Mouse (Mus musculus) megakaryocyte progenitor cell, adult 5-6 weeks (primary cell): ENCODE data around the gene Babam2. TPM values are rescaled to one million over a fixed set of nuclear protein-coding genes. Genes with fewer than 3 reads are reported as not detected.
"Not testable (repeated sequence)": the region's sequence is repeated elsewhere in the genome, so short reads cannot be mapped to it uniquely, and the experiment has no call there.

Experiments used
- ATAC-seq: replicated peaks from 2 replicates; pipeline ENCODE4 v1.8.0; 2016; ENCODE audit warnings: mild to moderate bottlenecking, moderate TSS enrichment, inconsistent platforms; ENCODE audit not compliant: poor library complexity
- total RNA-seq, 2 experiments: library from RNA; stranded (forward) in 1 of 2; stranded (reverse) in 1 of 2; fragments of 157-497, 149-512 nt in 1 of 2; fragments of 200-1000 nt in 1 of 2; gene quantifications; 2 replicates each; pipeline versions ENCODE4 v1.2.3 to v1.2.4; 2015 to 2017

Gene Babam2
- total RNA-seq, 2 experiments from 2014 or later, result 37.7 to 117 TPM

GRCm38 (mm10) chr5:31827896-31828295 is 130.4 kb downstream of the Babam2 start:
- no peak for ATAC-seq

- no peak for ATAC-seq
Measured at GRCm38 (mm10) chr5:31828747-31829146, 131.3 kb downstream of the Babam2 start.

- ATAC-seq, result no peak
Measured at GRCm38 (mm10) chr5:31829588-31829987, 132.1 kb downstream of the Babam2 start.

GRCm38 (mm10) chr5:31831587-31831986 is 134.1 kb downstream of the Babam2 start:
- no peak; the same call in 1 of the 2 replicates for ATAC-seq

- no peak for ATAC-seq
Measured at GRCm38 (mm10) chr5:31835691-31836090, 138.2 kb downstream of the Babam2 start.

- no peak for ATAC-seq
Measured at GRCm38 (mm10) chr5:31839973-31840372, 142.5 kb downstream of the Babam2 start.

GRCm38 (mm10) chr5:31840406-31840805 is 142.9 kb downstream of the Babam2 start:
- no peak for ATAC-seq

- no peak for ATAC-seq
Measured at GRCm38 (mm10) chr5:31844856-31845255, 147.4 kb downstream of the Babam2 start.

GRCm38 (mm10) chr5:31846971-31847370 is 149.5 kb downstream of the Babam2 start:
- ATAC-seq, result no peak

GRCm38 (mm10) chr5:31848995-31849394 is 151.5 kb downstream of the Babam2 start:
- peak; percentile 26; the same call in 1 of the 2 replicates for ATAC-seq

- no peak for ATAC-seq
Measured at GRCm38 (mm10) chr5:31852786-31853185, 155.3 kb downstream of the Babam2 start.

GRCm38 (mm10) chr5:31853831-31854230 is 156.3 kb downstream of the Babam2 start:
- no peak for ATAC-seq

- not testable (repeated sequence) for ATAC-seq
Measured at GRCm38 (mm10) chr5:31858877-31859276, 161.4 kb downstream of the Babam2 start.

GRCm38 (mm10) chr5:31860426-31860825 is 162.9 kb downstream of the Babam2 start:
- peak; percentile 31; the same call in 1 of the 2 replicates for ATAC-seq

- peak; percentile 54; the same call in 1 of the 2 replicates for ATAC-seq
Measured at GRCm38 (mm10) chr5:31860831-31861624, 163.5 kb downstream of the Babam2 start.

- no peak for ATAC-seq
Measured at GRCm38 (mm10) chr5:31862753-31863468, 165.4 kb downstream of the Babam2 start.

- no peak for ATAC-seq
Measured at GRCm38 (mm10) chr5:31864095-31864494, 166.6 kb downstream of the Babam2 start.

- ATAC-seq, result no peak
Measured at GRCm38 (mm10) chr5:31866071-31866470, 168.6 kb downstream of the Babam2 start.

GRCm38 (mm10) chr5:31870856-31871520 is 173.5 kb downstream of the Babam2 start:
- peak; percentile 92 for ATAC-seq

- ATAC-seq, result no peak
Measured at GRCm38 (mm10) chr5:31873328-31873727, 175.8 kb downstream of the Babam2 start.

GRCm38 (mm10) chr5:31874543-31874942 is 177.1 kb downstream of the Babam2 start:
- ATAC-seq, result no peak
